Mouse (Mus musculus): ENCODE measurements around the gene Gda. TPM values are rescaled to one million over a fixed set of nuclear protein-coding genes. Genes with fewer than 3 reads are reported as not detected.

Gda gene
- polyA plus RNA-seq (2015; fragmentation: Nextera tagmentation; extraction: Ambion mirVana) = 0.08 and 0.19 TPM in 2 replicates

GRCm38 (mm10) chr19:21473345-21473744, at the start of gene Gda:
Gene Gda, minus strand, starts transcription at chr19:21473445.
- no peak within 1 kb of the TSS for H3K27ac ChIP-seq (replicated peaks)
- H3K9me3 ChIP-seq = 0 out of 2 replicates have a peak, but pooled peaks cover 4% of the 10 kb centered on the region
- peaks cover 35% of the 10 kb centered on the region for H3K27me3 ChIP-seq (replicated peaks)
- ATAC-seq (ENCODE audit: extremely low read depth, insufficient number of reproducible peaks, low FRiP score, low TSS enrichment) = no peak
- 55% methylated on average over 2 of the region's 2 CpGs for WGBS
- 0 out of 2 replicates have a peak, but pooled peaks cover 5% of the 10 kb centered on the region for H3K4me1 ChIP-seq
- peak within 1 kb of the TSS; percentile 55 for H3K4me3 ChIP-seq
- no peaks in the 10 kb centered on the region for H3K36me3 ChIP-seq
- peak within 1 kb of the TSS; percentile 78 for H3K4me2 ChIP-seq
- peak within 1 kb of the TSS; percentile 62 for H3K9ac ChIP-seq

GRCm38 (mm10) chr19:21520280-21520679, 47.0 kb upstream of the Gda start:
- no peaks in the 10 kb centered on the region for H3K27me3 ChIP-seq (replicated peaks)
- ATAC-seq (ENCODE audit: extremely low read depth, insufficient number of reproducible peaks, low FRiP score, low TSS enrichment) = no peak
- no peak overlapping the region for H3K27ac ChIP-seq (replicated peaks)
- H3K36me3 ChIP-seq = no peaks in the 10 kb centered on the region
- no peak overlapping the region for H3K4me3 ChIP-seq
- no peak overlapping the region for H3K4me2 ChIP-seq
- H3K9me3 ChIP-seq = no peaks in the 10 kb centered on the region
- H3K4me1 ChIP-seq = no peaks in the 10 kb centered on the region
- no peak overlapping the region for H3K9ac ChIP-seq
- WGBS = 46% methylated on average over 2 of the region's 2 CpGs

- WGBS = 36% methylated on average over 3 of the region's 3 CpGs
- no peak for ATAC-seq (ENCODE audit: extremely low read depth, insufficient number of reproducible peaks, low FRiP score, low TSS enrichment)
- Histone ChIP-seq H3K27ac (replicated peaks) (no peak overlapping the region), H3K4me1 (peaks cover 3% of the 10 kb centered on the region; the same call in 1 of the 2 replicates), H3K4me2 (no peak overlapping the region), H3K9ac (no peak overlapping the region), H3K27me3 (replicated peaks) (no peaks in the 10 kb centered on the region), H3K9me3 (no peaks in the 10 kb centered on the region), H3K4me3 (no peak overlapping the region), H3K36me3 (no peaks in the 10 kb centered on the region)
Observed at GRCm38 (mm10) chr19:21510116-21510515, 36.9 kb upstream of the Gda start.

- Histone ChIP-seq H3K4me2 (no peak overlapping the region), H3K9me3 (no peaks in the 10 kb centered on the region), H3K4me1 (peaks cover 3% of the 10 kb centered on the region; the same call in 1 of the 2 replicates), H3K9ac (no peak overlapping the region), H3K27me3 (replicated peaks) (no peaks in the 10 kb centered on the region), H3K4me3 (no peak overlapping the region), H3K36me3 (no peaks in the 10 kb centered on the region), H3K27ac (replicated peaks) (no peak overlapping the region)
- 61% methylated on average over 7 of the region's 7 CpGs for WGBS
- ATAC-seq (ENCODE audit: extremely low read depth, insufficient number of reproducible peaks, low FRiP score, low TSS enrichment) = no peak
Observed at GRCm38 (mm10) chr19:21507561-21508232, 34.5 kb upstream of the Gda start.

GRCm38 (mm10) chr19:21507133-21507532, 33.9 kb upstream of the Gda start:
- Histone ChIP-seq H3K4me1 (peaks cover 3% of the 10 kb centered on the region; the same call in 1 of the 2 replicates), H3K4me2 (no peak overlapping the region), H3K27ac (replicated peaks) (no peak overlapping the region), H3K36me3 (no peaks in the 10 kb centered on the region), H3K9ac (no peak overlapping the region), H3K27me3 (replicated peaks) (no peaks in the 10 kb centered on the region), H3K9me3 (no peaks in the 10 kb centered on the region), H3K4me3 (no peak overlapping the region)
- no peak for ATAC-seq (ENCODE audit: extremely low read depth, insufficient number of reproducible peaks, low FRiP score, low TSS enrichment)
- 65% methylated on average over 2 of the region's 2 CpGs for WGBS

- peaks cover 3% of the 10 kb centered on the region; the same call in 1 of the 2 replicates for H3K4me1 ChIP-seq
- H3K9me3 ChIP-seq = no peaks in the 10 kb centered on the region
- H3K36me3 ChIP-seq = no peaks in the 10 kb centered on the region
- no peak overlapping the region for H3K9ac ChIP-seq
- 68% methylated on average over 2 of the region's 2 CpGs for WGBS
- no peak overlapping the region for H3K4me3 ChIP-seq
- H3K27ac ChIP-seq (replicated peaks) = no peak overlapping the region
- H3K4me2 ChIP-seq = no peak overlapping the region
- no peaks in the 10 kb centered on the region for H3K27me3 ChIP-seq (replicated peaks)
- ATAC-seq (ENCODE audit: extremely low read depth, insufficient number of reproducible peaks, low FRiP score, low TSS enrichment) = no peak
Observed at GRCm38 (mm10) chr19:21504716-21505115, 31.5 kb upstream of the Gda start.

GRCm38 (mm10) chr19:21499394-21499983, 26.2 kb upstream of the Gda start:
- no peak overlapping the region for H3K4me3 ChIP-seq
- no peaks in the 10 kb centered on the region for H3K36me3 ChIP-seq
- H3K4me2 ChIP-seq = no peak overlapping the region
- no peak overlapping the region for H3K27ac ChIP-seq (replicated peaks)
- H3K9me3 ChIP-seq = no peaks in the 10 kb centered on the region
- no peak for ATAC-seq (ENCODE audit: extremely low read depth, insufficient number of reproducible peaks, low FRiP score, low TSS enrichment)
- no peak overlapping the region for H3K9ac ChIP-seq
- H3K4me1 ChIP-seq = no peaks in the 10 kb centered on the region
- H3K27me3 ChIP-seq (replicated peaks) = no peaks in the 10 kb centered on the region
- whole genome bisulfite sequencing = 82% methylated on average over 2 of the region's 2 CpGs

GRCm38 (mm10) chr19:21495817-21496216, 22.6 kb upstream of the Gda start:
- H3K4me2 ChIP-seq = no peak overlapping the region
- no peak for ATAC-seq (ENCODE audit: extremely low read depth, insufficient number of reproducible peaks, low FRiP score, low TSS enrichment)
- no peaks in the 10 kb centered on the region for H3K4me1 ChIP-seq
- H3K4me3 ChIP-seq = no peak overlapping the region
- H3K36me3 ChIP-seq = no peaks in the 10 kb centered on the region
- no peaks in the 10 kb centered on the region for H3K27me3 ChIP-seq (replicated peaks)
- H3K9ac ChIP-seq = no peak overlapping the region
- H3K9me3 ChIP-seq = no peaks in the 10 kb centered on the region
- H3K27ac ChIP-seq (replicated peaks) = no peak overlapping the region
- WGBS = 68% methylated on average over 4 of the region's 4 CpGs

GRCm38 (mm10) chr19:21493807-21494521, 20.7 kb upstream of the Gda start:
- no peaks in the 10 kb centered on the region for H3K4me1 ChIP-seq
- 74% methylated on average over 10 of the region's 10 CpGs for WGBS
- no peaks in the 10 kb centered on the region for H3K9me3 ChIP-seq
- no peak for ATAC-seq (ENCODE audit: extremely low read depth, insufficient number of reproducible peaks, low FRiP score, low TSS enrichment)
- H3K4me2 ChIP-seq = no peak overlapping the region
- no peak overlapping the region for H3K9ac ChIP-seq
- H3K36me3 ChIP-seq = no peaks in the 10 kb centered on the region
- no peak overlapping the region for H3K4me3 ChIP-seq
- H3K27ac ChIP-seq (replicated peaks) = no peak overlapping the region
- no peaks in the 10 kb centered on the region for H3K27me3 ChIP-seq (replicated peaks)

- no peak for ATAC-seq (ENCODE audit: extremely low read depth, insufficient number of reproducible peaks, low FRiP score, low TSS enrichment)
- Histone ChIP-seq H3K27me3 (replicated peaks) (no peaks in the 10 kb centered on the region), H3K27ac (replicated peaks) (no peak overlapping the region), H3K4me2 (no peak overlapping the region), H3K4me1 (no peaks in the 10 kb centered on the region), H3K36me3 (no peaks in the 10 kb centered on the region), H3K9me3 (no peaks in the 10 kb centered on the region), H3K4me3 (no peak overlapping the region), H3K9ac (no peak overlapping the region)
Observed at GRCm38 (mm10) chr19:21491391-21491790, 18.1 kb upstream of the Gda start.

GRCm38 (mm10) chr19:21487124-21487944, 14.1 kb upstream of the Gda start:
- Histone ChIP-seq H3K9ac (no peak overlapping the region), H3K36me3 (no peaks in the 10 kb centered on the region), H3K27ac (replicated peaks) (no peak overlapping the region), H3K4me2 (no peak overlapping the region), H3K27me3 (replicated peaks) (no peaks in the 10 kb centered on the region), H3K9me3 (no peaks in the 10 kb centered on the region), H3K4me1 (no peaks in the 10 kb centered on the region), H3K4me3 (no peak overlapping the region)
- 71% methylated on average over 5 of the region's 5 CpGs for WGBS
- ATAC-seq (ENCODE audit: extremely low read depth, insufficient number of reproducible peaks, low FRiP score, low TSS enrichment) = no peak

All from heart, embryonic 13.5 days (tissue).